Mouse (Mus musculus): ENCODE measurements around the gene Mesd. TPM values are rescaled to one million over a fixed set of nuclear protein-coding genes. Genes with fewer than 3 reads are reported as not detected.

Gene Mesd
- polyA plus RNA-seq, 1 experiment from 2014 or later: 56.2 TPM

DNA sequence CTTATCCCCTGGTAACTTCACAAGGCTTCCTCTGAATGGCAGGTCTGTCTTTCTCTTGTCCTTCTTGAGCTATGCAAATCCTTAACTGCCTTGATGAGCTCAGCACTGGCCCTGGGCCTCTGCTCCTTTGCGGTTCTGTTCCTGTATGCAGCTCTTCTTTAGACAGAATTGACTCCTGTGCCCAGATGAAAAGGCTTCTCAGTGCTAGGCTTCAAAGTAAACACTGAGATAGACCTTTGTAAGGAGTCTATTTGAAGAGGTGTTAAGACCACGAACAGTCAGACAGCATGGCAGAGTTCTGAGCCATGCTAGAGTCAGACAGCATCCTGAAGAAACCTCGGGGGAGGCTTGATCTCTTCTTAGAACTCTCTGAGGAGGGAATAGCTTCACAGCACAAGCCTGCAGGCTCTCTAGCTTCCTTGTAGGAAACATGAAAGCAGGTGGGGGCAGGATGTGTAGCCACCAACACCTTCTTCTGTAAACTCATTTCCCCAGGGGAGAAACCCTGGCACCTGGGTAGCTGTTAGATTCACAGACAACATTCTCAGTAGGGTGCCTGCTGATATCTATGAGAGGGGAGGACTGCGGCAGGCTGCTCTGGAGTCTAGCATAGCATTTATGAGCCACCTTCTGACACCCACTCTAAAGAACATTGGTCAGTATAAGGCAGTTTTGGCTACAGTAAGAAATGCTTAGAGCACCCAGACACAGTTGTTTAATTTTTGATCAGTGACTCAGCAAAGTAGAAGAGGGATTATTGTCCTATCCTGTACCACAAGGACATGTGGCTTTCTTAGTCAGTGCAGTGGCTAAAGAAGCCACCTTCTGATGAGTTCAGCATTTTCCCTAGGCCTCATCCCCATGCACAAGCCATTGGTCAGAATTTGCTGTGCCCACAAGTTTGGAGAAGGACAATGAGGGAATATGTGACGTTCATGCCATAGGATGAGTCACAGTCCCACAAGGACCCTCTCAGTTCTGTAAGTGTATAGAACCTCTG lies 31.6 kb upstream of the Mesd start:
- no peak for DNase-seq (ENCODE audit: low spot score)
- no peak for ATAC-seq
- WGBS: 40% methylated on average over 5 of the region's 5 CpGs

DNA sequence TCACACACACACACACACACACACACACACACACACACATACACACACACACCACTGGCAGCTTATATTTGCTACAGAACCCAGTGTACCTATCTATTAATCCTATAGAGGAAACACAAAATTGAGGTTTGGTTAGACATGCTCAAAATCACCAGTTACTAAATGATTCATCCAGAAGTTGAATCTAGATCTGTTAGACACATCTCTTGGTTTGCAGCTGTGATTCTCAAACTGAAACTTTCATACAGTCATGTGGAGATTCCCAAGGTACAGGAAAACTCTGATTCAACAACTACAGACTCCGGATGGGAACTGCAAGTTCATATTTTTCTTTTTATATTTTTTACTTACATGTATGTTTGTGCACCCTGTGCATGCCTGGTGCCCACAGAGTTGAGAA lies 29.1 kb upstream of the Mesd start:
- Histone ChIP-seq H3K9me3 (replicated peaks; ENCODE audit: control insufficient read depth, low read length) (no peaks in the 10 kb centered on the region), H3K4me2 (ENCODE audit: low read length) (no peak overlapping the region), H3K4me1 (ENCODE audit: control insufficient read depth, insufficient read depth, low read length) (no peaks in the 10 kb centered on the region), H3K9ac (ENCODE audit: low read length) (no peak overlapping the region), H3K27me3 (replicated peaks; ENCODE audit: control insufficient read depth, insufficient read depth, low read length) (no peaks in the 10 kb centered on the region), H3K4me3 (ENCODE audit: low read depth, low read length) (no peak overlapping the region), H3K36me3 (ENCODE audit: control insufficient read depth, insufficient read depth, low read length) (no peaks in the 10 kb centered on the region), H3K27ac (ENCODE audit: low read depth, low read length) (no peak overlapping the region)
- ATAC-seq: no peak
- no peak for DNase-seq (ENCODE audit: low spot score)
- 92% methylated on average over 1 of the region's 1 CpGs for WGBS

More for the DNA sequence above, 31.6 kb upstream of the Mesd start:
- no peaks in the 10 kb centered on the region for H3K27me3 ChIP-seq (replicated peaks; ENCODE audit: control insufficient read depth, insufficient read depth, low read length)
- H3K4me2 ChIP-seq (ENCODE audit: low read length): no peak overlapping the region
- H3K4me1 ChIP-seq (ENCODE audit: control insufficient read depth, insufficient read depth, low read length): no peaks in the 10 kb centered on the region
- no peaks in the 10 kb centered on the region for H3K36me3 ChIP-seq (ENCODE audit: control insufficient read depth, insufficient read depth, low read length)
- H3K9me3 ChIP-seq (replicated peaks; ENCODE audit: control insufficient read depth, low read length): no peaks in the 10 kb centered on the region
- H3K9ac ChIP-seq (ENCODE audit: low read length): no peak overlapping the region
- H3K27ac ChIP-seq (ENCODE audit: low read depth, low read length): no peak overlapping the region
- H3K4me3 ChIP-seq (ENCODE audit: low read depth, low read length): no peak overlapping the region

DNA sequence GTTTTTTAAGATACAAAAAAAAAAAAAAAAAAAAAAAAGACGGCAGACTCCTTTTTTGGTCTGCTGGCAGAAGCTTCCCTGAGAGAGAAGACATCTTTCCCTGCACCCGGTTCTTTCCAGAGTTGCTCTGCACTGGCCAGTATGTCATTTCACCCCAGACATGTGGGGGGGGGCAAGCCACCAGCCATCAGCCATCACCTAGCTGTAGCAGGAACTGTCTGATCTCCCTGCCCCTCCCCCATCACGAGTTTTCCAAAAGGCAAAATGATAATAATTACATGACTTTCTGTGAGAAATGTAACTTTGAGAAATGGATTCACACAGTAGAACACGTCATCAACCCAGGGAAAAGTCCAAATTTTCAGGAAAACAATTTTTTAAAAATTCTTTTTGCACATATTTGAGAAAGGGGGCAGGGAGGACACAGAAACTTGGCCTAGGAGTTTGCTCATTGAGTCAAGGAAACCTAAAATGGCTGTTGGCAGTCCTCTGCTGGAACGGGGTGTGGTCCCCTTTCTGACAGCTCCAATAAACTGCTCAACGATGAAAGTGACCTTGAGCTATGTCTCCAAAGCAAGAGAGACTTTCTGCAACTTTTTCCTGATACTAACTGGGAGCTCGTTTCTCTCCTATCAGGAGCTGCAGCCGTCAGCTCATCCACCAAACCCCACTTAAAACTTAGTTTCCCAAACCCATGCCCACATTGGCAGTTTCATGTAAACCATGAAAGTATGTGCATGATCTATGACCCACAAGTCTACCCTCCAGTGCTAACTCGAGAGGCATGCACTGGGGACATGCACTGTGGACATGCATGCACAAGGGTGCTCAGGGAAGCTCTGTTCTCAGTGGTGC lies 27.7 kb upstream of the Mesd start:
- ATAC-seq (no peak), DNase-seq (ENCODE audit: low spot score) (no peak)
- WGBS: 89% methylated on average over 9 of the region's 9 CpGs

DNA sequence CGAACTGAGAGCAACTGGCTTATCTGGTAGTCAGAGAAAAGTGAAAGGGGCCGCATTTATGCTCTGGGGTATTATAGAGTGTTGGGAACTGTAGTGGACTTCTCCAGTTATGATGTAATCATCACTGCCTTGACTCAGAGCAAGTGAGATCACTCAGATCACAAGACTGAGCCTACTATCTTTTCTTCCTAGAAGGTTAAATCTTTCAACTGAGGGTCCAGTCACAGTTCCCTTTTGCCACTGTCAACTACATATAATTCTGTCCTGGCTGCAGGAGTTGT lies 27.1 kb upstream of the Mesd start:
- no peaks in the 10 kb centered on the region for H3K36me3 ChIP-seq (ENCODE audit: control insufficient read depth, insufficient read depth, low read length)
- H3K4me1 ChIP-seq (ENCODE audit: control insufficient read depth, insufficient read depth, low read length): no peaks in the 10 kb centered on the region
- 94% methylated on average over 2 of the region's 2 CpGs for WGBS
- DNase-seq (ENCODE audit: low spot score): no peak
- no peak overlapping the region for H3K27ac ChIP-seq (ENCODE audit: low read depth, low read length)
- no peak overlapping the region for H3K4me2 ChIP-seq (ENCODE audit: low read length)
- no peaks in the 10 kb centered on the region for H3K27me3 ChIP-seq (replicated peaks; ENCODE audit: control insufficient read depth, insufficient read depth, low read length)
- no peaks in the 10 kb centered on the region for H3K9me3 ChIP-seq (replicated peaks; ENCODE audit: control insufficient read depth, low read length)
- no peak for ATAC-seq
- H3K4me3 ChIP-seq (ENCODE audit: low read depth, low read length): no peak overlapping the region
- no peak overlapping the region for H3K9ac ChIP-seq (ENCODE audit: low read length)

More for the DNA sequence above, 27.7 kb upstream of the Mesd start:
- Histone ChIP-seq H3K4me3 (ENCODE audit: low read depth, low read length) (no peak overlapping the region), H3K36me3 (ENCODE audit: control insufficient read depth, insufficient read depth, low read length) (no peaks in the 10 kb centered on the region), H3K27ac (ENCODE audit: low read depth, low read length) (no peak overlapping the region), H3K9me3 (replicated peaks; ENCODE audit: control insufficient read depth, low read length) (no peaks in the 10 kb centered on the region), H3K4me2 (ENCODE audit: low read length) (no peak overlapping the region), H3K27me3 (replicated peaks; ENCODE audit: control insufficient read depth, insufficient read depth, low read length) (no peaks in the 10 kb centered on the region), H3K9ac (ENCODE audit: low read length) (no peak overlapping the region), H3K4me1 (ENCODE audit: control insufficient read depth, insufficient read depth, low read length) (no peaks in the 10 kb centered on the region)

DNA sequence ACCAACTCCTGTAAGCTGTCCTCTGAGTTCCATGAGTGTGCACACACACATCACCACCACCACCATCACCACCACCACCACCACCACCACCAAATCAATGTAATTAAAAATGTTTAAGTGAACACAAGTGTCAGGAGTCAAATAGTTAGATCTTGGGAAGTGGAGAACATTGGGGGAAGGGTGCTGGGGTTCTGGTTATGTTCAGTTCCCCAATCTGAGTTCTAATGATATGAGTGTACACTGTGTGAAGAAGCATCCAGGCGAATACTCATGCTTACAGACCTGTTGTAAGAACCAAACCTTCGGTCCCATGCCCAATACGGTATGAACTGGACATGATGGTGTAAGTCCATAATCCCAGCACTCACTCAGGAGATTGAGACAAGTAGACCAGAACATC lies 26.3 kb upstream of the Mesd start:
- Histone ChIP-seq H3K9me3 (replicated peaks; ENCODE audit: control insufficient read depth, low read length) (no peaks in the 10 kb centered on the region), H3K4me3 (ENCODE audit: low read depth, low read length) (no peak overlapping the region), H3K27ac (ENCODE audit: low read depth, low read length) (no peak overlapping the region), H3K4me2 (ENCODE audit: low read length) (no peak overlapping the region), H3K36me3 (ENCODE audit: control insufficient read depth, insufficient read depth, low read length) (no peaks in the 10 kb centered on the region), H3K27me3 (replicated peaks; ENCODE audit: control insufficient read depth, insufficient read depth, low read length) (no peaks in the 10 kb centered on the region), H3K4me1 (ENCODE audit: control insufficient read depth, insufficient read depth, low read length) (no peaks in the 10 kb centered on the region), H3K9ac (ENCODE audit: low read length) (no peak overlapping the region)
- no peak for DNase-seq (ENCODE audit: low spot score)
- ATAC-seq: no peak
- 92% methylated on average over 3 of the region's 3 CpGs for WGBS

- WGBS: 61% methylated on average over 4 of the region's 4 CpGs
- ATAC-seq (no peak), DNase-seq (ENCODE audit: low spot score) (no peak)
- H3K27ac ChIP-seq (ENCODE audit: low read depth, low read length): no peak overlapping the region
- no peaks in the 10 kb centered on the region for H3K9me3 ChIP-seq (replicated peaks; ENCODE audit: control insufficient read depth, low read length)
- no peak overlapping the region for H3K9ac ChIP-seq (ENCODE audit: low read length)
- no peak overlapping the region for H3K4me3 ChIP-seq (ENCODE audit: low read depth, low read length)
- no peaks in the 10 kb centered on the region for H3K27me3 ChIP-seq (replicated peaks; ENCODE audit: control insufficient read depth, insufficient read depth, low read length)
- no peaks in the 10 kb centered on the region for H3K4me1 ChIP-seq (ENCODE audit: control insufficient read depth, insufficient read depth, low read length)
- no peak overlapping the region for H3K4me2 ChIP-seq (ENCODE audit: low read length)
- H3K36me3 ChIP-seq (ENCODE audit: control insufficient read depth, insufficient read depth, low read length): no peaks in the 10 kb centered on the region
Measured at GRCm38 (mm10) chr7:83859378-83860083, 24.7 kb upstream of the Mesd start.

DNA sequence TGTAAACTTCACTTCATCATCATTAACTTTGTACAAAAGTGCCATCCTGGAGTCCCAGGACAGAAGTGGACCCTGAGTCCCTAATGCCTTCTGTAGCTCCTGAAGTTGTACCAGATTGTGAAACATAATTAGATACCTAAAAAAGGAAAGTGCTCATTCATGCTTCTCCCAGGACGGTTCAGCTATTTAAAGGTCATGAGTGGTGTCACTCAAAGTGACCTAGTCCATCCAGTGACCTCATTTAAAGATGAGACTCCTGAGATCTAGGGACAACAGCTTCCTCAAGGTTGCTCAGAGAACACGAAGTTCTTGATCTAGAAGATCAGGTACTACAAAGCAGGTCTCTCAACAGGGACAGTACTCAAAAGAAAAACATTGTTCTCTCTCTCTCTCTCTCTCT lies 20.7 kb upstream of the Mesd start:
- WGBS: 64% methylated on average over 2 of the region's 2 CpGs
- no peak overlapping the region for H3K27ac ChIP-seq (ENCODE audit: low read depth, low read length)
- H3K27me3 ChIP-seq (replicated peaks; ENCODE audit: control insufficient read depth, insufficient read depth, low read length): no peaks in the 10 kb centered on the region
- DNase-seq (ENCODE audit: low spot score) (no peak), ATAC-seq (no peak)
- H3K36me3 ChIP-seq (ENCODE audit: control insufficient read depth, insufficient read depth, low read length): no peaks in the 10 kb centered on the region
- H3K4me1 ChIP-seq (ENCODE audit: control insufficient read depth, insufficient read depth, low read length): no peaks in the 10 kb centered on the region
- H3K4me3 ChIP-seq (ENCODE audit: low read depth, low read length): no peak overlapping the region
- H3K4me2 ChIP-seq (ENCODE audit: low read length): no peak overlapping the region
- no peak overlapping the region for H3K9ac ChIP-seq (ENCODE audit: low read length)
- no peaks in the 10 kb centered on the region for H3K9me3 ChIP-seq (replicated peaks; ENCODE audit: control insufficient read depth, low read length)

GRCm38 (mm10) chr7:83868200-83868599 lies 16.1 kb upstream of the Mesd start:
- WGBS: 73% methylated on average over 3 of the region's 3 CpGs
- no peaks in the 10 kb centered on the region for H3K9me3 ChIP-seq (replicated peaks; ENCODE audit: control insufficient read depth, low read length)
- ATAC-seq: no peak

More at GRCm38 (mm10) chr7:83868200-83868599, 16.1 kb upstream of the Mesd start:
- H3K27me3 ChIP-seq (replicated peaks; ENCODE audit: control insufficient read depth, insufficient read depth, low read length): no peaks in the 10 kb centered on the region
- no peak overlapping the region for H3K4me3 ChIP-seq (ENCODE audit: low read depth, low read length)
- no peaks in the 10 kb centered on the region for H3K4me1 ChIP-seq (ENCODE audit: control insufficient read depth, insufficient read depth, low read length)
- H3K27ac ChIP-seq (ENCODE audit: low read depth, low read length): no peak overlapping the region
- H3K9ac ChIP-seq (ENCODE audit: low read length): no peak overlapping the region
- H3K4me2 ChIP-seq (ENCODE audit: low read length): no peak overlapping the region
- H3K36me3 ChIP-seq (ENCODE audit: control insufficient read depth, insufficient read depth, low read length): no peaks in the 10 kb centered on the region
- DNase-seq (ENCODE audit: low spot score): no peak

Measured in forebrain, embryonic 14.5 days (tissue).